Mouse (Mus musculus) liver, embryonic 14.5 days (tissue): ENCODE measurements around the gene Spata5. TPM values are rescaled to one million over a fixed set of nuclear protein-coding genes. Genes with fewer than 3 reads are reported as not detected.

Experiments used
- ATAC-seq: fragments of 200-750 bp; cut with Nextera tagmentation; 2 replicates; pipeline ENCODE4 v1.8.0; 2017; ENCODE audit warnings: moderate number of reproducible peaks, mild to moderate bottlenecking, moderate library complexity; ENCODE audit not compliant: insufficient read depth
- DNase-seq, 3 experiments: peaks; one replicate each; pipeline ENCODE4 v3.0.0-alpha.2; 2012 to 2013; ENCODE audit warnings: low read depth in 3 of 3, low spot score in 3 of 3
- H3K27ac ChIP-seq: fragments of 300-500 bp; sonication (generic); 2 replicates; pipeline ENCODE4 v1.5.1; 2014; ENCODE audit warnings: moderate library complexity, mild to moderate bottlenecking, control low read depth, inconsistent platforms
- H3K27me3 ChIP-seq: fragments of 300-500 bp; sonication (generic); 2 replicates; pipeline ENCODE4 v1.6.1; 2014; ENCODE audit warnings: mild to moderate bottlenecking, low read length, moderate library complexity; ENCODE audit not compliant: control insufficient read depth, insufficient read depth
- H3K36me3 ChIP-seq: fragments of 300-500 bp; sonication (generic); replicated peaks from 2 replicates; pipeline ENCODE4 v1.6.1; 2014; ENCODE audit warnings: low read depth; ENCODE audit not compliant: control insufficient read depth, insufficient read depth
- H3K4me1 ChIP-seq, 2 experiments: fragments of 200-500 bp in 1 of 2; fragments of 300-500 bp in 1 of 2; sonication (generic) in 1 of 2; replicated peaks; 2 replicates each; pipeline ENCODE4 v1.6.1; 2012 to 2014; ENCODE audit warnings: antibody characterized with exemption in 1 of 2, inconsistent platforms in 1 of 2, low read length in 1 of 2; ENCODE audit not compliant: control insufficient read depth in 2 of 2, insufficient read depth in 2 of 2
- H3K4me2 ChIP-seq: fragments of 300-500 bp; sonication (generic); 2 replicates; pipeline ENCODE4 v1.6.1; 2014; ENCODE audit warnings: low read depth, mild to moderate bottlenecking, control low read depth, moderate library complexity
- H3K4me3 ChIP-seq, 2 experiments: fragments of 200-500 bp in 1 of 2; fragments of 300-500 bp in 1 of 2; sonication (generic) in 1 of 2; 2 replicates each; pipeline ENCODE4 v1.5.1; 2012 to 2014; ENCODE audit warnings: low read depth in 2 of 2, low read length in 2 of 2, mild to moderate bottlenecking in 2 of 2, control low read depth in 1 of 2, inconsistent platforms in 1 of 2, moderate library complexity in 1 of 2; ENCODE audit not compliant: insufficient read depth in 1 of 2
- H3K9ac ChIP-seq: fragments of 300-500 bp; sonication (generic); replicated peaks from 2 replicates; pipeline ENCODE4 v1.6.1; 2014; ENCODE audit warnings: mild to moderate bottlenecking, control low read depth, moderate library complexity
- H3K9me3 ChIP-seq: fragments of 300-500 bp; sonication (generic); 2 replicates; pipeline ENCODE4 v1.6.1; 2016; ENCODE audit warnings: low read length, mixed read lengths; ENCODE audit not compliant: control insufficient read depth
- CTCF ChIP-seq: IDR thresholded peaks from 2 replicates; pipeline ENCODE4 v1.5.1; 2016; ENCODE audit warnings: antibody characterized with exemption, low read depth, control low read depth
- EP300 ChIP-seq: IDR thresholded peaks from 2 replicates; pipeline ENCODE4 v1.6.1; 2016; ENCODE audit warnings: antibody characterized with exemption, low read depth
- WGBS: fragments of 180-500 bp; shearing (Covaris S2); extraction: QIAGEN DNeasy Blood & Tissue Kit; methylation state at CpG from one replicate; pipeline ENCODE4 v1.1.7; 2014; ENCODE audit not compliant: insufficient replicate concordance; 5-methylcytosine and 5-hydroxymethylcytosine counted together
- polyA plus RNA-seq, 2 experiments: library from polyadenylated mRNA; depleted of rRNA in 1 of 2; stranded (reverse) in 1 of 2; unstranded in 1 of 2; fragments of >200 nt; fragmentation: Nextera tagmentation in 1 of 2; extraction: Ambion mirVana in 1 of 2; gene quantifications; 2 replicates each; pipeline versions ENCODE4 v1.2.1 to v1.2.3; 2012 to 2014

Gene Spata5
- polyA plus RNA-seq, 2 experiments, result 6.0 to 22.2 TPM

- H3K4me3 ChIP-seq, result no peak overlapping the region
- no peak for DNase-seq
- H3K27me3 ChIP-seq, result no peaks in the 10 kb centered on the region
- no peak overlapping the region for H3K27ac ChIP-seq
- no peak overlapping the region for H3K9ac ChIP-seq
- no peak overlapping the region for H3K4me2 ChIP-seq
- no peak for ATAC-seq
- whole genome bisulfite sequencing, result 81% methylated on average over 5 of the region's 5 CpGs
- no peaks in the 10 kb centered on the region for H3K4me1 ChIP-seq
- no peak for TF ChIP-seq CTCF
- TF ChIP-seq EP300, result no peak
- H3K9me3 ChIP-seq, result no peaks in the 10 kb centered on the region
- H3K36me3 ChIP-seq, result no peaks in the 10 kb centered on the region
Observed at GRCm38 (mm10) chr3:37396930-37397608, 22.6 kb upstream of the Spata5 start.

- no peaks in the 10 kb centered on the region for H3K4me1 ChIP-seq
- H3K27me3 ChIP-seq, result no peaks in the 10 kb centered on the region
- no peak overlapping the region for H3K4me2 ChIP-seq
- H3K36me3 ChIP-seq, result no peaks in the 10 kb centered on the region
- H3K4me3 ChIP-seq, result no peak overlapping the region
- 55% methylated on average over 3 of the region's 3 CpGs for WGBS
- H3K9me3 ChIP-seq, result no peaks in the 10 kb centered on the region
- H3K9ac ChIP-seq, result no peak overlapping the region
- TF ChIP-seq CTCF (no peak), EP300 (no peak)
- H3K27ac ChIP-seq, result no peak overlapping the region
- ATAC-seq (no peak), DNase-seq (no peak)
Observed at GRCm38 (mm10) chr3:37397646-37398045, 22.1 kb upstream of the Spata5 start.

GRCm38 (mm10) chr3:37398661-37399395 is 20.9 kb upstream of the Spata5 start:
- WGBS, result 60% methylated on average over 7 of the region's 7 CpGs
- Histone ChIP-seq H3K4me3 (no peak overlapping the region), H3K4me2 (no peak overlapping the region), H3K36me3 (no peaks in the 10 kb centered on the region), H3K9me3 (no peaks in the 10 kb centered on the region), H3K9ac (no peak overlapping the region), H3K27ac (no peak overlapping the region), H3K4me1 (no peaks in the 10 kb centered on the region), H3K27me3 (no peaks in the 10 kb centered on the region)
- DNase-seq, result no peak
- TF ChIP-seq CTCF (no peak), EP300 (no peak)
- ATAC-seq, result no peak

GRCm38 (mm10) chr3:37401729-37402610 is 17.7 kb upstream of the Spata5 start:
- Histone ChIP-seq H3K4me1 (no peaks in the 10 kb centered on the region), H3K27ac (no peak overlapping the region), H3K36me3 (no peaks in the 10 kb centered on the region), H3K9me3 (no peaks in the 10 kb centered on the region), H3K4me3 (no peak overlapping the region), H3K4me2 (no peak overlapping the region), H3K9ac (no peak overlapping the region), H3K27me3 (no peaks in the 10 kb centered on the region)
- no peak for DNase-seq
- TF ChIP-seq CTCF, result no peak
- no peak for TF ChIP-seq EP300
- WGBS, result 69% methylated on average over 11 of the region's 11 CpGs
- ATAC-seq, result no peak

- no peak for TF ChIP-seq EP300
- TF ChIP-seq CTCF, result no peak
- no peak overlapping the region for H3K9ac ChIP-seq
- no peaks in the 10 kb centered on the region for H3K9me3 ChIP-seq
- no peak overlapping the region for H3K27ac ChIP-seq
- no peaks in the 10 kb centered on the region for H3K27me3 ChIP-seq
- no peaks in the 10 kb centered on the region for H3K36me3 ChIP-seq
- DNase-seq, result no peak
- H3K4me3 ChIP-seq, result no peak overlapping the region
- H3K4me2 ChIP-seq, result no peak overlapping the region
- ATAC-seq, result no peak
- H3K4me1 ChIP-seq, result no peaks in the 10 kb centered on the region
Observed at GRCm38 (mm10) chr3:37407598-37407997, 12.1 kb upstream of the Spata5 start.
